Mouse (Mus musculus): ENCODE measurements around the gene Shroom3.

- no peak for TF ChIP-seq CTCF (IDR thresholded peaks at IDR 0.05; ENCODE audit: control insufficient read depth, insufficient read depth, insufficient read length)
- no peak for TF ChIP-seq CEBPB (IDR thresholded peaks at IDR 0.05; ENCODE audit: low read depth)
- TF ChIP-seq USF1 (IDR thresholded peaks at IDR 0.05; ENCODE audit: low read depth) = no peak
- no peak for TF ChIP-seq MYOG (IDR thresholded peaks at IDR 0.05; ENCODE audit: control insufficient read depth, extremely low read depth, insufficient read length)
- TF ChIP-seq MAX (IDR thresholded peaks at IDR 0.05) = no peak
- TF ChIP-seq MYOD1 (IDR thresholded peaks at IDR 0.05; ENCODE audit: control insufficient read depth, insufficient read length, low read depth) = no peak
These were observed 276.5 kb downstream of the Shroom3 start for GRCm38 (mm10) chr5:92959708-92960107.
